Mouse (Mus musculus) embryonic fibroblast, embryonic 13.5 days (primary cell): ENCODE results near the gene St3gal3.

Experiments used
- CTCF ChIP-seq: IDR thresholded peaks from 2 replicates; pipeline ENCODE4 v1.5.1; 2011; ENCODE audit warnings: mild to moderate bottlenecking, control low read depth, low read length, moderate library complexity, borderline replicate concordance; ENCODE audit not compliant: insufficient read depth
- POLR2A ChIP-seq: IDR thresholded peaks from 2 replicates; pipeline ENCODE4 v1.6.1; 2011; ENCODE audit warnings: low read depth, mild to moderate bottlenecking, control low read depth, low read length, moderate library complexity

GRCm38 (mm10) chr4:117991055-117991627, 143.6 kb downstream of the St3gal3 start:
- TF ChIP-seq POLR2A (no peak), CTCF (no peak)
